Mouse (Mus musculus): ENCODE measurements around the gene Kcnd3. TPM values are rescaled to one million over a fixed set of nuclear protein-coding genes. Genes with fewer than 3 reads are reported as not detected.

Kcnd3 gene
- polyA plus RNA-seq, 1 experiment from 2014 or later: 0.37 TPM

DNA sequence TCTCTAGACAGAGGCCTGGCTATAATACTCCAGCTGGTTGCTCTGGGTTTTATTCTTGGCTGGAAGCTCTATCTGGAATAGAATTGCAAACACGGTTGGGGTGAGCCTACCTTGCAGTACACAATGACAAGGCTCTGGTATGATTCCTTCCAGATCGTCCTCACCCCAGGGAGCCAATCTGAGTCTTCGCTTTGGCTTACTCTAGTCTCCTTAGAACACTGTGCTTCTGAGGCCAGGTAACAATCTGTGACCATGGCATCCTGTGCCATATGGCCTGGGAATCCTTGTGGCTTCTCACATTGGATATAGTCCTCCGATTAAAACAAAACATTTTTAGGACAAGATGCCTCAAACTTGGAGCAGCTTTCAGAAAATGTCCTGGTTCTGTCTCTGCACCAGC lies 40.4 kb upstream of the Kcnd3 start:
- DNase-seq (ENCODE audit: low spot score): no peak
- Histone ChIP-seq H3K9ac (ENCODE audit: low read depth, low read length) (no peak overlapping the region), H3K4me1 (replicated peaks; ENCODE audit: control insufficient read depth, insufficient read depth, low read length) (no peaks in the 10 kb centered on the region), H3K27me3 (replicated peaks; ENCODE audit: control insufficient read depth, insufficient read depth, low read length) (no peaks in the 10 kb centered on the region), H3K27ac (ENCODE audit: low read depth, low read length) (no peak overlapping the region), H3K36me3 (ENCODE audit: control insufficient read depth, insufficient read depth, low read length) (no peaks in the 10 kb centered on the region), H3K4me3 (ENCODE audit: low read depth, low read length) (no peak overlapping the region), H3K4me2 (no peak overlapping the region), H3K9me3 (ENCODE audit: control insufficient read depth, low read length) (no peaks in the 10 kb centered on the region)
- WGBS: 87% methylated on average over 4 of the region's 4 CpGs
- ATAC-seq (replicated peaks; ENCODE audit: low FRiP score): no peak

DNA sequence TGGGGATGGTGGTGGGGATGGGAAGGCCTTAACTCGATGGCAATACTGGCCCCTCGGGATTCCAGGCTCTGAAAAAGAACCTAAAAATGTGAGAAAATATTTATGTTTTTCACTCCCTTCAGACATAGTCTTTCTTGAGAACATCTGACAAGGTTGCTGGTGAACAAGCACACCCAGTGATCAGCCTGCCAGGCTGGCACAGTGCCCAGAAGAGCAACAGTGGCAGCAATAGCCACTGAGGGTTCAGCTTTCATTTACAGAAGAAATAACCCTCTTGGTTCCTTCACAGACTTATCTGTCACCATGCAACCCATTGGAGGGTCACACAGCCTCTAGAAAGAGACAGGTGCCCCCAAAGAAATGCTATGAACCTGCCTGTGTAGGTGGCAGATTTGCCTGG lies 39.9 kb upstream of the Kcnd3 start:
- no peaks in the 10 kb centered on the region for H3K36me3 ChIP-seq (ENCODE audit: control insufficient read depth, insufficient read depth, low read length)
- no peaks in the 10 kb centered on the region for H3K27me3 ChIP-seq (replicated peaks; ENCODE audit: control insufficient read depth, insufficient read depth, low read length)
- no peak overlapping the region for H3K9ac ChIP-seq (ENCODE audit: low read depth, low read length)
- H3K4me1 ChIP-seq (replicated peaks; ENCODE audit: control insufficient read depth, insufficient read depth, low read length): no peaks in the 10 kb centered on the region
- 80% methylated on average over 2 of the region's 2 CpGs for WGBS
- no peak for ATAC-seq (replicated peaks; ENCODE audit: low FRiP score)
- DNase-seq (ENCODE audit: low spot score): no peak
- no peak overlapping the region for H3K27ac ChIP-seq (ENCODE audit: low read depth, low read length)
- H3K4me2 ChIP-seq: no peak overlapping the region
- no peaks in the 10 kb centered on the region for H3K9me3 ChIP-seq (ENCODE audit: control insufficient read depth, low read length)
- no peak overlapping the region for H3K4me3 ChIP-seq (ENCODE audit: low read depth, low read length)

- no peaks in the 10 kb centered on the region for H3K36me3 ChIP-seq (ENCODE audit: control insufficient read depth, insufficient read depth, low read length)
- ATAC-seq (replicated peaks; ENCODE audit: low FRiP score): no peak
- no peak overlapping the region for H3K27ac ChIP-seq (ENCODE audit: low read depth, low read length)
- H3K9me3 ChIP-seq (ENCODE audit: control insufficient read depth, low read length): no peaks in the 10 kb centered on the region
- DNase-seq (ENCODE audit: low spot score): no peak
- H3K4me2 ChIP-seq: no peak overlapping the region
- no peaks in the 10 kb centered on the region for H3K4me1 ChIP-seq (replicated peaks; ENCODE audit: control insufficient read depth, insufficient read depth, low read length)
- H3K4me3 ChIP-seq (ENCODE audit: low read depth, low read length): no peak overlapping the region
- H3K9ac ChIP-seq (ENCODE audit: low read depth, low read length): no peak overlapping the region
- no peaks in the 10 kb centered on the region for H3K27me3 ChIP-seq (replicated peaks; ENCODE audit: control insufficient read depth, insufficient read depth, low read length)
These were observed 39.4 kb upstream of the Kcnd3 start for GRCm38 (mm10) chr3:105412681-105413080.

- Histone ChIP-seq H3K27ac (ENCODE audit: low read depth, low read length) (no peak overlapping the region), H3K4me2 (no peak overlapping the region), H3K27me3 (replicated peaks; ENCODE audit: control insufficient read depth, insufficient read depth, low read length) (no peaks in the 10 kb centered on the region), H3K4me3 (ENCODE audit: low read depth, low read length) (no peak overlapping the region), H3K4me1 (replicated peaks; ENCODE audit: control insufficient read depth, insufficient read depth, low read length) (no peaks in the 10 kb centered on the region), H3K9me3 (ENCODE audit: control insufficient read depth, low read length) (no peaks in the 10 kb centered on the region), H3K36me3 (ENCODE audit: control insufficient read depth, insufficient read depth, low read length) (no peaks in the 10 kb centered on the region), H3K9ac (ENCODE audit: low read depth, low read length) (no peak overlapping the region)
- DNase-seq (ENCODE audit: low spot score) (no peak), ATAC-seq (replicated peaks; ENCODE audit: low FRiP score) (no peak)
- WGBS: 88% methylated on average over 1 of the region's 1 CpGs
These were observed 33.7 kb upstream of the Kcnd3 start for GRCm38 (mm10) chr3:105418441-105418840.

DNA sequence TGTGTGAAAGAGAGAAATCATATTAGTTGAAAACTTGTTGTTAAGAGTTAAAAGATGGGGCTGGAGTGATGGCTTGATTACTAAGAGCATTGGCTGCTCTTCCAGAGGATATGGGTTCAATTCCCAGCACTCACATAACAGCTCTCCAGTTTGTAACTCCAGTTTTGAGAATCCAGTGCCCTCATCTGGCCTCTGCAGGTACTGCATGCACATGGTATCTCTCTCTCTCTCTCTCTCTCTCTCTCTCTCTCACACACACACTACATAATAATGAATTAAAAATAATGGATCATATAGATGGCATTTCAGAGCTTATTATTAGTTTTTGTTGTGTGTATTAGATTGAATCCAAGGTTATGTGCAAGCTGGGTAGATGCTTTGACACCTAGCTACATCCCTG lies 29.7 kb upstream of the Kcnd3 start:
- no peak overlapping the region for H3K9ac ChIP-seq (ENCODE audit: low read depth, low read length)
- no peak for ATAC-seq (replicated peaks; ENCODE audit: low FRiP score)
- no peaks in the 10 kb centered on the region for H3K4me1 ChIP-seq (replicated peaks; ENCODE audit: control insufficient read depth, insufficient read depth, low read length)
- no peak overlapping the region for H3K27ac ChIP-seq (ENCODE audit: low read depth, low read length)
- no peak overlapping the region for H3K4me3 ChIP-seq (ENCODE audit: low read depth, low read length)
- DNase-seq (ENCODE audit: low spot score): no peak
- no peaks in the 10 kb centered on the region for H3K9me3 ChIP-seq (ENCODE audit: control insufficient read depth, low read length)
- H3K4me2 ChIP-seq: no peak overlapping the region
- H3K27me3 ChIP-seq (replicated peaks; ENCODE audit: control insufficient read depth, insufficient read depth, low read length): no peaks in the 10 kb centered on the region
- H3K36me3 ChIP-seq (ENCODE audit: control insufficient read depth, insufficient read depth, low read length): no peaks in the 10 kb centered on the region

DNA sequence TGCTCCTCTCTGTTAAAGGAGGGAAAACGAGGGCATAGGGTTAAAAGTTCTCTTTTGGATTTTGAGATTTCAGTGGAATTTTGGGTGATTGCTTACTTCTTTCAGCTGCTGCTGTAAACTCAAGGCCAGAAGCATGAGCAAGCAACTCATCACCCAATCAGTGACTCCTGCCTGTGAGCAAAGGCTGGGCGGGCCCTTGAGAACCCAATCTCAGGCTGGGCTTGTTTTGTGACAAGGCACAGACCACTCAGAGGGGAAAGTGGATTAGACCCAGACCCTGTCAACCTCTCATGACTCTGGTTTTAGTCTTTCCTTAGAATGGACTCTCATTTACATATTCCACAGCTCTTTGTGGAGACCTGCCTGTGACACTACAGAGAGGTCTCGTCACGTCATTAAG lies 28.7 kb upstream of the Kcnd3 start:
- WGBS: 62% methylated on average over 4 of the region's 4 CpGs
- no peak for ATAC-seq (replicated peaks; ENCODE audit: low FRiP score)
- no peaks in the 10 kb centered on the region for H3K36me3 ChIP-seq (ENCODE audit: control insufficient read depth, insufficient read depth, low read length)
- no peak overlapping the region for H3K9ac ChIP-seq (ENCODE audit: low read depth, low read length)
- no peak for DNase-seq (ENCODE audit: low spot score)
- no peaks in the 10 kb centered on the region for H3K27me3 ChIP-seq (replicated peaks; ENCODE audit: control insufficient read depth, insufficient read depth, low read length)
- H3K27ac ChIP-seq (ENCODE audit: low read depth, low read length): no peak overlapping the region
- H3K9me3 ChIP-seq (ENCODE audit: control insufficient read depth, low read length): no peaks in the 10 kb centered on the region
- no peak overlapping the region for H3K4me2 ChIP-seq
- H3K4me1 ChIP-seq (replicated peaks; ENCODE audit: control insufficient read depth, insufficient read depth, low read length): no peaks in the 10 kb centered on the region
- no peak overlapping the region for H3K4me3 ChIP-seq (ENCODE audit: low read depth, low read length)

DNA sequence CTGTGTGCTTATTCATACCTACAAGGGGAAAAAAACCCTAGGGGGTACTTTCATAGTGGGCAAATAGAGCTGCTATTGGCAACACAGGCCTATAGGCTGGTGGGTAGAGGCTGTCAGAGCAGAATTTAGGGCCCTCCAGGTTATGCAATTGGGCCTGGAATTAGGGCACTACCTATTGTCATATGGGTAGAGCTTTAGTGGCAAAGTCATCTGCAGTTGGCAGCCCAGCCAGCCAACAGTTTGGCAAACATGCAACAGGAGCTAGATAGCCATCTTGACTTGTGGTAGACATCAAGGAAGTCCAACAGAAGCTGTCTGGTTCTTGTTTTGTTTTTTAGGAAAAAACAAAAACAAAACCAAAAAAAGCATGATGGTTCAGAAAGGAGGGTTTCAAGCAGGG lies 23.5 kb upstream of the Kcnd3 start:
- Histone ChIP-seq H3K27me3 (replicated peaks; ENCODE audit: control insufficient read depth, insufficient read depth, low read length) (no peaks in the 10 kb centered on the region), H3K9me3 (ENCODE audit: control insufficient read depth, low read length) (no peaks in the 10 kb centered on the region), H3K4me2 (no peak overlapping the region), H3K36me3 (ENCODE audit: control insufficient read depth, insufficient read depth, low read length) (no peaks in the 10 kb centered on the region), H3K4me1 (replicated peaks; ENCODE audit: control insufficient read depth, insufficient read depth, low read length) (no peaks in the 10 kb centered on the region), H3K4me3 (ENCODE audit: low read depth, low read length) (no peak overlapping the region), H3K9ac (ENCODE audit: low read depth, low read length) (no peak overlapping the region), H3K27ac (ENCODE audit: low read depth, low read length) (no peak overlapping the region)
- DNase-seq (ENCODE audit: low spot score) (no peak), ATAC-seq (replicated peaks; ENCODE audit: low FRiP score) (no peak)

GRCm38 (mm10) chr3:105436383-105436782 lies 15.7 kb upstream of the Kcnd3 start:
- no peaks in the 10 kb centered on the region for H3K27me3 ChIP-seq (replicated peaks; ENCODE audit: control insufficient read depth, insufficient read depth, low read length)
- H3K4me1 ChIP-seq (replicated peaks; ENCODE audit: control insufficient read depth, insufficient read depth, low read length): no peaks in the 10 kb centered on the region
- no peak overlapping the region for H3K27ac ChIP-seq (ENCODE audit: low read depth, low read length)
- DNase-seq (ENCODE audit: low spot score): no peak
- no peak overlapping the region for H3K4me3 ChIP-seq (ENCODE audit: low read depth, low read length)
- ATAC-seq (replicated peaks; ENCODE audit: low FRiP score): no peak
- 41% methylated on average over 2 of the region's 2 CpGs for WGBS
- no peaks in the 10 kb centered on the region for H3K36me3 ChIP-seq (ENCODE audit: control insufficient read depth, insufficient read depth, low read length)
- no peak overlapping the region for H3K9ac ChIP-seq (ENCODE audit: low read depth, low read length)
- no peaks in the 10 kb centered on the region for H3K9me3 ChIP-seq (ENCODE audit: control insufficient read depth, low read length)
- no peak overlapping the region for H3K4me2 ChIP-seq

DNA sequence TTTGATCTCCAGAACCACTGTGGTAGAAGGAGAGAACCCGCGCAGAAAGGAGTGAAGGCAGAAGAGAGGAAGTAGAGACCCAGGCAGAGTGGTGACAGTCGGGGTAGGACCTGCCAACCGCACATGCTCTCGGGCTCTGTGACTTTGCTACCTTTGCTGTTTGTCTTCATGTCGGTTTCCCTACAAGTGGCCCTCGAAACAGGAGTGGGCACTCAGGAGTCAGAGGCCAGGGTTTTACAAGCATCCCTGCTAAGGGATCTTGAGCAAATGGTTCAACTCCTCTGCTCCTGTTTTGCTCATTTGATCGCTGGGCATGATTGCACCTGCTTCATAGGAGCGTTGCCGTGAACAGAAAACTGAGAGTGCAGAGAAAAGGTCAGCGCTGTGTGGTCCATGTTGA lies 15.2 kb upstream of the Kcnd3 start:
- no peaks in the 10 kb centered on the region for H3K9me3 ChIP-seq (ENCODE audit: control insufficient read depth, low read length)
- no peaks in the 10 kb centered on the region for H3K27me3 ChIP-seq (replicated peaks; ENCODE audit: control insufficient read depth, insufficient read depth, low read length)
- H3K9ac ChIP-seq (ENCODE audit: low read depth, low read length): no peak overlapping the region
- H3K4me2 ChIP-seq: no peak overlapping the region
- DNase-seq (ENCODE audit: low spot score): no peak
- no peak overlapping the region for H3K4me3 ChIP-seq (ENCODE audit: low read depth, low read length)
- H3K4me1 ChIP-seq (replicated peaks; ENCODE audit: control insufficient read depth, insufficient read depth, low read length): no peaks in the 10 kb centered on the region
- no peaks in the 10 kb centered on the region for H3K36me3 ChIP-seq (ENCODE audit: control insufficient read depth, insufficient read depth, low read length)
- no peak overlapping the region for H3K27ac ChIP-seq (ENCODE audit: low read depth, low read length)
- 73% methylated on average over 11 of the region's 11 CpGs for WGBS
- ATAC-seq (replicated peaks; ENCODE audit: low FRiP score): no peak

Measured in liver, embryonic 11.5 days (tissue).